Mouse (Mus musculus) hindbrain, postnatal 0 days (tissue): Measurements from ENCODE around the gene Tmem132b. TPM values are rescaled to one million over a fixed set of nuclear protein-coding genes. Genes with fewer than 3 reads are reported as not detected.

Experiments
- ATAC-seq: fragments of 200-750 bp; cut with Nextera tagmentation; 2 replicates; pipeline ENCODE4 v1.8.0; 2017; ENCODE audit warnings: mild to moderate bottlenecking, moderate TSS enrichment, moderate library complexity
- DNase-seq: peaks from one replicate; pipeline ENCODE4 v3.0.0-alpha.2; 2015; ENCODE audit warnings: low spot score
- H3K27ac ChIP-seq: fragments of 300-500 bp; sonication (generic); 2 replicates; pipeline ENCODE4 v1.5.1; 2014; ENCODE audit warnings: mild to moderate bottlenecking
- H3K27me3 ChIP-seq: fragments of 300-500 bp; sonication (generic); 2 replicates; pipeline ENCODE4 v1.6.1; 2014; ENCODE audit warnings: low read length, mixed read lengths; ENCODE audit not compliant: insufficient read depth
- H3K36me3 ChIP-seq: fragments of 300-500 bp; sonication (generic); 2 replicates; pipeline ENCODE4 v1.6.1; 2014; ENCODE audit warnings: low read length, mixed read lengths; ENCODE audit not compliant: insufficient read depth
- H3K4me1 ChIP-seq: fragments of 300-500 bp; sonication (generic); 2 replicates; pipeline ENCODE4 v1.6.1; 2014; ENCODE audit warnings: antibody characterized with exemption, low read length, mixed read lengths; ENCODE audit not compliant: insufficient read depth
- H3K4me2 ChIP-seq: fragments of 300-500 bp; sonication (generic); 2 replicates; pipeline ENCODE4 v1.6.1; 2014; ENCODE audit warnings: low read depth, mild to moderate bottlenecking, low read length, moderate library complexity, mixed read lengths
- H3K4me3 ChIP-seq: fragments of 300-500 bp; sonication (generic); 2 replicates; pipeline ENCODE4 v1.5.1; 2014; ENCODE audit warnings: low read length
- H3K9ac ChIP-seq: fragments of 300-500 bp; sonication (generic); replicated peaks from 2 replicates; pipeline ENCODE4 v1.6.1; 2014; ENCODE audit warnings: mild to moderate bottlenecking, low read length, moderate library complexity, mixed read lengths
- H3K9me3 ChIP-seq: fragments of 300-500 bp; sonication (generic); 2 replicates; pipeline ENCODE4 v1.6.1; 2016; ENCODE audit warnings: low read length, mixed read lengths
- CTCF ChIP-seq: IDR thresholded peaks from 2 replicates; pipeline ENCODE4 v1.5.1; 2016; ENCODE audit warnings: antibody characterized with exemption, control low read depth, low read depth
- WGBS: fragments of 180-500 bp; shearing (Covaris S2); extraction: QIAGEN DNeasy Blood & Tissue Kit; methylation state at CpG from one replicate; pipeline ENCODE4 v1.1.7; 2014; 5-methylcytosine and 5-hydroxymethylcytosine counted together
- polyA plus RNA-seq: library from polyadenylated mRNA; unstranded; fragments of >200 nt; fragmentation: Nextera tagmentation; extraction: Ambion mirVana; gene quantifications from 2 replicates; pipeline ENCODE4 v1.2.1, GENCODE M21; 2015
- total RNA-seq: library from RNA; depleted of rRNA; stranded (reverse); fragments of >200 nt; gene quantifications from 2 replicates; pipeline ENCODE4 v1.2.3, GENCODE M21; 2014

Tmem132b gene
- total and polyA plus RNA-seq, 2 experiments from 2014 or later = 6.9 to 45.9 TPM

DNA sequence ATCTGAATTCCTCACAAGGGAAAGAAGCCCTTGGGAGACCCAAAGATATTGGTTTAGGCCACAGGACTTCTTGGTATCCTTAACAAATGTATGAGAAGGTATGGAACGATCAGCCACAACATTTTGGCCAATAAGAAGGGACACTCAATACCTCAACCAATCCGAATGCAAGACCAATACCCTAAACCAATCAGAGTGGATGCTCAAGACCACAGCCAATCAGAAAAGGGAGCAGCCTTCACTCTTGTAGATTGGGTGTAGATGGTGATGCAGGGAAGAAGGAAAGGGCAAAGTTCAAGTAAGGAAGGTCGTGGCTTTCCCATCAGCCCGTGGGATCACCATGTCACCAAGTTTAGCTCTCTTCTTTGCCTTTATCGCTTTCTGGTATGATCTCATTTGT lies 40.4 kb downstream of the Tmem132b start:
- no peak for ATAC-seq
- Histone ChIP-seq H3K9me3 (no peaks in the 10 kb centered on the region), H3K4me3 (no peak overlapping the region), H3K27me3 (no peaks in the 10 kb centered on the region), H3K4me1 (no peaks in the 10 kb centered on the region), H3K4me2 (no peak overlapping the region), H3K36me3 (no peaks in the 10 kb centered on the region), H3K27ac (no peak overlapping the region), H3K9ac (no peak overlapping the region)
- WGBS = 94% methylated on average over 5 of the region's 5 CpGs
- DNase-seq = no peak
- TF ChIP-seq CTCF = no peak

DNA sequence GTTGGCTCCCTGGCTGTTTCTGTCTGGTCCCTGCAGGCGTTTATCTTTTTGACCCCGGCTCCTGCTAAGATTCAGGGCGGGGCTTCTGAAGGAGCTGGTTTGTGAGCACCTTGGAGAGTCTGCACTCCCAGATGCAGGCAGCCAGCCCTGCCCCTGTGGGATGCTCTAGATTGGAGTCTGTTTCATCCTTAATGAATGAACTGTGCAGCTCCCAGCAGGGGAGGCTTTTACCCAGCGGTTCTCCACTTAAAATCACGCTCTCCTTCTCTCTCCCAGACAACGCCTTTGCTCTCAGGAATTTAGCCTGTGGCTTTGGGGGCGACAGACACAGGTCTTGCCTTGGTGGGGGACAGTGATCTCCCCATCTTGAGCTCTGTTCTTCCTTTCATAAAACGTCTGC lies 43.3 kb downstream of the Tmem132b start:
- Histone ChIP-seq H3K36me3 (no peaks in the 10 kb centered on the region), H3K27ac (no peak overlapping the region; the same call in 1 of the 2 replicates), H3K4me1 (no peaks in the 10 kb centered on the region), H3K4me2 (no peak overlapping the region), H3K9ac (no peak overlapping the region), H3K9me3 (no peaks in the 10 kb centered on the region), H3K27me3 (no peaks in the 10 kb centered on the region), H3K4me3 (no peak overlapping the region)
- TF ChIP-seq CTCF = no peak
- DNase-seq (peak; percentile 22), ATAC-seq (peak; percentile 40; the same call in 1 of the 2 replicates)
- 7% methylated on average over 8 of the region's 8 CpGs for WGBS

GRCm38 (mm10) chr5:125575866-125576265 lies 44.3 kb downstream of the Tmem132b start:
- no peaks in the 10 kb centered on the region for H3K27me3 ChIP-seq
- no peak overlapping the region for H3K9ac ChIP-seq
- TF ChIP-seq CTCF = no peak
- 94% methylated on average over 2 of the region's 2 CpGs for WGBS
- H3K4me3 ChIP-seq = no peak overlapping the region
- DNase-seq (no peak), ATAC-seq (no peak)
- H3K36me3 ChIP-seq = no peaks in the 10 kb centered on the region
- H3K9me3 ChIP-seq = no peaks in the 10 kb centered on the region
- H3K4me2 ChIP-seq = no peak overlapping the region
- H3K4me1 ChIP-seq = no peaks in the 10 kb centered on the region
- no peak overlapping the region for H3K27ac ChIP-seq

DNA sequence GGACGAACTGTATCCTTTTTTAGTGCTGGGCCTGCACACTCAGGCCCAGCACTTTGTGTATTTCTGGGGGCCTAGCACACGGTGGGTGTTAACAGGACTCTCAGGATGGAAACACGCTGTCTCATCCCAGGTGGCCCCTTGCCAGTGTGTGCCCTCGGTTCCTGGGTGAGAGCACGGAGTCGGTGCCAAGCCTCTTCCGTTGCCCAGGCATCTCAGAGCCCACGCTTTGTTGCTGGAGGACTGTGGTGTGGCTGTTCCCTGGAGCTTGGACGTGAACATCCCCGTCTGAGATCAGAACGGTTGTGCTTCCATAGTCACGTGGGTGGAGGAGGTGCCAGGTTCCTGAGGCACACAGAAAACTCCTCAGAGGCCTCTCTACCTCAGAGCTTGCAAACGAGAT lies 47.1 kb downstream of the Tmem132b start:
- DNase-seq (peak; percentile 51), ATAC-seq (0 out of 2 replicates have a peak, but pooled peaks have one; percentile 43)
- H3K4me1 ChIP-seq = no peaks in the 10 kb centered on the region
- TF ChIP-seq CTCF = no peak
- H3K9me3 ChIP-seq = no peaks in the 10 kb centered on the region
- 53% methylated on average over 13 of the region's 13 CpGs for WGBS
- no peaks in the 10 kb centered on the region for H3K36me3 ChIP-seq
- H3K4me3 ChIP-seq = no peak overlapping the region
- H3K4me2 ChIP-seq = no peak overlapping the region
- no peak overlapping the region for H3K27ac ChIP-seq
- no peaks in the 10 kb centered on the region for H3K27me3 ChIP-seq
- no peak overlapping the region for H3K9ac ChIP-seq

DNA sequence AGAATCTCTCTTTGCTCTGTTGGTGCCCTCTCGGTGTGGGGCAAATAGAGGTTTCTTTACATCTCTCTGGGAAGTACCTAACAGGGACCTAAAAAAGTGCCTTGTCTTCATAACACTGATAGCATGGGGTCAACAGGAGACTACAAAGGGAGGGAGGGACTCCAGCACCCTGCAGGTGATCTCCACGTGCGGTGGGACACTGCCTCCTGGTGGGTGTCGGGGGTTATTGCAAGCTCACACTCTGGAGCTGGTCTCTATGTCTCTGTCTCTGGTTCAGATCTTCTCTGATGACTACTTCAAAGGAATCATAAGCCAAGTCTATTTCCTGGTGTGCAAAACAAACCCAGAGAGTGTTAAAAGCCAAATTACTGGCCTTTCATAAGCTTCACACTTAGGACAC lies 47.6 kb downstream of the Tmem132b start:
- no peak overlapping the region for H3K4me3 ChIP-seq
- no peaks in the 10 kb centered on the region for H3K9me3 ChIP-seq
- no peak overlapping the region for H3K4me2 ChIP-seq
- no peaks in the 10 kb centered on the region for H3K4me1 ChIP-seq
- H3K9ac ChIP-seq = no peak overlapping the region
- no peak overlapping the region for H3K27ac ChIP-seq
- 57% methylated on average over 4 of the region's 4 CpGs for WGBS
- H3K27me3 ChIP-seq = no peaks in the 10 kb centered on the region
- ATAC-seq = no peak
- no peak for DNase-seq
- H3K36me3 ChIP-seq = no peaks in the 10 kb centered on the region
- peak; percentile 51 for TF ChIP-seq CTCF

GRCm38 (mm10) chr5:125583298-125583697 lies 51.7 kb downstream of the Tmem132b start:
- Histone ChIP-seq H3K27me3 (no peaks in the 10 kb centered on the region), H3K27ac (no peak overlapping the region), H3K36me3 (no peaks in the 10 kb centered on the region), H3K9ac (no peak overlapping the region), H3K4me1 (no peaks in the 10 kb centered on the region), H3K9me3 (no peaks in the 10 kb centered on the region), H3K4me3 (no peak overlapping the region), H3K4me2 (no peak overlapping the region)
- ATAC-seq (no peak), DNase-seq (no peak)
- no peak for TF ChIP-seq CTCF
- WGBS = 85% methylated on average over 2 of the region's 2 CpGs

- Histone ChIP-seq H3K27ac (no peak overlapping the region), H3K9me3 (no peaks in the 10 kb centered on the region), H3K4me3 (no peak overlapping the region), H3K27me3 (no peaks in the 10 kb centered on the region), H3K36me3 (no peaks in the 10 kb centered on the region), H3K4me2 (no peak overlapping the region), H3K4me1 (no peaks in the 10 kb centered on the region), H3K9ac (no peak overlapping the region)
- 53% methylated on average over 8 of the region's 8 CpGs for WGBS
- DNase-seq = peak; percentile 44
- TF ChIP-seq CTCF = no peak
- no peak for ATAC-seq
Measured at GRCm38 (mm10) chr5:125583836-125584235, 52.3 kb downstream of the Tmem132b start.
